Mouse (Mus musculus) embryonic facial prominence, embryonic 15.5 days (tissue): ENCODE results near the gene Serpinb6a. TPM values are rescaled to one million over a fixed set of nuclear protein-coding genes. Genes with fewer than 3 reads are reported as not detected.
A peak's percentile ranks its signal among the peaks of the same experiment; 100 is the strongest.

Source experiments
- ATAC-seq: fragments of 200-750 bp; cut with Nextera tagmentation; 2 replicates; pipeline ENCODE4 v1.8.0; 2017; ENCODE audit warnings: low read depth, moderate TSS enrichment; ENCODE audit not compliant: insufficient number of reproducible peaks, low FRiP score, low TSS enrichment
- H3K27ac ChIP-seq: fragments of 300-500 bp; sonication (generic); replicated peaks from 2 replicates; pipeline ENCODE4 v1.5.1; 2015; ENCODE audit warnings: mild to moderate bottlenecking, inconsistent platforms
- H3K27me3 ChIP-seq: fragments of 300-500 bp; sonication (generic); 2 replicates; pipeline ENCODE4 v1.6.1; 2015; ENCODE audit warnings: inconsistent platforms
- H3K36me3 ChIP-seq: fragments of 300-500 bp; sonication (generic); 2 replicates; pipeline ENCODE4 v1.6.1; 2015; ENCODE audit warnings: mild to moderate bottlenecking, inconsistent platforms
- H3K4me1 ChIP-seq: fragments of 300-500 bp; sonication (generic); 2 replicates; pipeline ENCODE4 v1.6.1; 2015; ENCODE audit warnings: inconsistent platforms
- H3K4me2 ChIP-seq: fragments of 300-500 bp; sonication (generic); replicated peaks from 2 replicates; pipeline ENCODE4 v1.6.1; 2015; ENCODE audit warnings: mild to moderate bottlenecking, inconsistent platforms
- H3K4me3 ChIP-seq: fragments of 300-500 bp; sonication (generic); replicated peaks from 2 replicates; pipeline ENCODE4 v1.5.1; 2015; ENCODE audit warnings: mild to moderate bottlenecking, inconsistent platforms
- H3K9ac ChIP-seq: fragments of 300-500 bp; sonication (generic); 2 replicates; pipeline ENCODE4 v1.6.1; 2015; ENCODE audit warnings: inconsistent platforms
- H3K9me3 ChIP-seq: fragments of 300-500 bp; sonication (generic); replicated peaks from 2 replicates; pipeline ENCODE4 v1.6.1; 2016; ENCODE audit warnings: inconsistent platforms
- WGBS: fragments of 180-500 bp; shearing (Covaris S2); methylation state at CpG from one replicate; pipeline ENCODE4 v1.1.7; 2015; 5-methylcytosine and 5-hydroxymethylcytosine counted together
- polyA plus RNA-seq: library from polyadenylated mRNA; unstranded; fragments of >200 nt; fragmentation: Nextera tagmentation; extraction: Ambion mirVana; gene quantifications from 2 replicates; pipeline ENCODE4 v1.2.1, GENCODE M21; 2015

Serpinb6a gene
- polyA plus RNA-seq, 1 experiment from 2014 or later = 74.4 TPM

DNA sequence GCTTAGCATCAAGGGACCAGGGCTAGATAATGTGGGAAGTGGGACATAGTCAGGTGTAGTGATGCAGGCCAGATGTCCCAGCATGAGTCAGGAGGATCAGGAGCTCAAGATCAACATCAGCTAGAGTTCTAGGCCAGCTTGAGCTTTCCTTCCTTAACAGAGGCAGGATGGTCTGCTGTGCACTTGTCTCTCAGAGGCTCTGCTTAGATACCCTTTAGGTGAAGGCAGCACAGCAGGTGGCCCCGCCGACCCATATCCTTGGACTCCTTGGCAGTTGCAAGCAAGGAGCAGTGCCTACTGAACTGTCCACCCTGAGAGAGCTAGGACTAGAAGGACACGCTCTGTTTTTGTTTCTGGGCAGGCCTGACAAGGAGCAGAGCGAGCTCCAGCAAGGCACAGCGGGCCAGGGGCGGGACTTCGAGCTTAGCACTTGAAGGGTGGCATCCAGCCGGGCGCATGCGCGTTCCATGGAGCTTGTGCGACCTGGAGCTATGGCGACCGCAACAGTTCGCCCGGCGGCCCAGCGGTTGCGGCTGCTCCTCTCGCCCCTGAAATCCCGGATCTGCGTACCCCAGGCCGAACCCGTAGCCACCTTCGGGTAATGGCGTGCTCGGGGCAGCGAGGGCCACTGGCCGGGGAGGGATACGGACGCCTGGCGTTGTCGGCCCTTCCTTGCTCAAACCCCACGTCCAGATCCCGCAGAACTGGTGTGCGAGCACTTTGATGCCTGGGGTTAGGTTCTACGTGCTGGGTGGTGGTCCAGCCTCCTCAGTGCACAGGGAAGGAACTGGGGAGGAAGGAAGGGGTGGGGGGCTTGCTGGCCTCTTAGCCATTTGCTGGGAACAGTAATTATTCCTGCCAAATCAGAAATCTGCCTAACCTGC, 34.8 kb upstream of the Serpinb6a start, which contains the start of gene Bphl:
TSS of gene Bphl (plus strand) at position 426 of the 884 bp plus-strand sequence.
- H3K9me3 ChIP-seq = no peaks in the 10 kb centered on the region
- peaks cover 12% of the 10 kb centered on the region for H3K4me1 ChIP-seq
- peak within 1 kb of the TSS; percentile 78 for H3K27ac ChIP-seq
- peaks cover 17% of the 10 kb centered on the region for H3K36me3 ChIP-seq
- under 1% methylated on average over 37 of the region's 37 CpGs for WGBS
- H3K4me3 ChIP-seq = peak within 1 kb of the TSS; percentile 62
- H3K9ac ChIP-seq = peak within 1 kb of the TSS; percentile 70
- H3K27me3 ChIP-seq = no peaks in the 10 kb centered on the region
- H3K4me2 ChIP-seq = peak within 1 kb of the TSS; percentile 65
- peak; percentile 91 for ATAC-seq

DNA sequence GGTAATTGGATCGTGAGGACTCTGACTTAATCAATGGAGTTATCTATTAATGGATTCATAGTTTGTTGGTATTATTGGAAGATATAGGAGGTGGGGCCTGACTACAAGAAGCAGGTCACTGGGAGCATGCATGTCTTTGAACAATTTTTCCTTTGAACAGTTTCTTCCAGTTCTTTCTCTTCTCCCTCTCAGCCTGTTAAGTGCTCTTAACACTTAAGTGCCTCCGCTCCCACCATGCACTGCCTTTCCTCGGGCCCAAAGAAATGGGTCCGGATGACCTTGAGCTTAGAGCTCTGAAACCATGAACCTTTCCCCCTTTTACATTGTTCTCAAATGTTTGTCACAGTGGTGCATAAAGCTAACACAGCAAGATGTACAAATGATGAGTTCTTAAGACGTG, 34.1 kb upstream of the Serpinb6a start:
- ATAC-seq = no peak

DNA sequence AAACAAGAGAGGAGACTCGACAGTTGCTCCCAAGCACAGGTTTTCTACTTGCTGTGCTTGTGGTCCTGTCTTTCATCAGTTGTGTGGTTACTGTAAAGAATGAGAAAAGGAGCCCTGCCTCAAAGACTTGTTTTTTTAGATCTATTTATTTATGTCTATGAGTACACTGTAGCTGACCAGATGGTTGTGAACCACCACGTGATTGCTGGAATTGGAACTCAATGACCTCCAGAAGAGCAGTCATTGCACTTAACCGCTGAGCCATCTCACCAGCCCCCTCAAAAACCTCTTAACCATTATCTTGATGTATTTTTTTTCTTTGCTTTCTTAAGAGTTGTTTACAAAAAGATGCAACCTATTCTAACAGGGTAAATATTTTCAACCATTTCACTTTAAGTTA, 32.8 kb upstream of the Serpinb6a start:
- no peak overlapping the region for H3K4me3 ChIP-seq
- H3K27me3 ChIP-seq = no peaks in the 10 kb centered on the region
- H3K4me2 ChIP-seq = no peak overlapping the region
- peaks cover 29% of the 10 kb centered on the region for H3K36me3 ChIP-seq
- no peak overlapping the region for H3K27ac ChIP-seq
- ATAC-seq = no peak
- 85% methylated on average over 3 of the region's 3 CpGs for WGBS
- H3K9me3 ChIP-seq = no peaks in the 10 kb centered on the region
- H3K4me1 ChIP-seq = peaks cover 12% of the 10 kb centered on the region
- no peak overlapping the region for H3K9ac ChIP-seq

More for the DNA sequence above, 34.1 kb upstream of the Serpinb6a start:
- Histone ChIP-seq H3K4me3 (no peak overlapping the region), H3K36me3 (peaks cover 19% of the 10 kb centered on the region), H3K9ac (no peak overlapping the region), H3K9me3 (no peaks in the 10 kb centered on the region), H3K27me3 (no peaks in the 10 kb centered on the region), H3K4me1 (peaks cover 12% of the 10 kb centered on the region), H3K4me2 (no peak overlapping the region), H3K27ac (peak overlapping the region; percentile 78)
- WGBS = 84% methylated on average over 5 of the region's 5 CpGs

DNA sequence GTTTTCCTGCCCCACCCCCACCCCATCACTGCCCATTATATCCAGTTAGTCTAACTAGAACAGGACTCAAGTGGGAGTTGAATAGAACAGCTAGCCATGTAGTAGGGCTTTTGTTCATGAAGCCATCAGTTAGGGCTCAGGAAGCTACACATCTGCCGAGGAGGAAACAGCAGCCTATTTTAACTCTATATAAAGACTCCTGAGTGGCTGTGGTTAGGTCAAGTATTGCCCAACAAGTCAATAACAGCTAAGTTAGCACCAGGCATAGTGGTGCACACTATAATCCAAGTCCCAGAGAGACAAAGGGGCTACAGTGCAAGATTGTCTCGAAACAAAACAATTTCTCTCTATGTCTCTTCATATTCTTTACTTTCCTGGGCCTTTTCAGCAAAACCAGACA, 29.4 kb upstream of the Serpinb6a start:
- H3K4me1 ChIP-seq = peaks cover under 1% of the 10 kb centered on the region
- no peak overlapping the region for H3K4me2 ChIP-seq
- H3K36me3 ChIP-seq = peaks cover 43% of the 10 kb centered on the region
- no peak overlapping the region for H3K4me3 ChIP-seq
- no peak for ATAC-seq
- H3K27ac ChIP-seq = no peak overlapping the region
- H3K27me3 ChIP-seq = no peaks in the 10 kb centered on the region
- no peak overlapping the region for H3K9ac ChIP-seq
- no peaks in the 10 kb centered on the region for H3K9me3 ChIP-seq
- WGBS = 81% methylated on average over 2 of the region's 2 CpGs

DNA sequence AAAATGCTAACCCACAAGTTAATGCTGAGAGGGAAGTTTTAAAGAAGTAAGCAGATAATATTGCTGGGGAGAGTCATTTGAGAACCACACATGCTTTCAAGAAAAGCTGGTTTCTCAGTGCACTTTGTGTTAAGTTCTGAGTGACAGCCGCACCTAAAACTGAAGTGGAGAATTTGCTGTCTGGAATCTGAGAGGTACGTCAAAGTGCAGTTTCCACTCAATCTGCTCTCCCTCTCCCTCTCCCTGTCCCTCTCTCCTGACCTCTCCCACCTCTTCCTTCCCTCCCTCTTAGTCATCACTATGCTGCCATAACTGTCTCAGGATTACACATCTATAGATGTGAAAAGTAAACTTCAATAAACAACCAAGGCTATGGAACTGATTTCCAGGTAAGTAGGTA, 19.4 kb upstream of the Serpinb6a start:
- 67% methylated on average over 2 of the region's 2 CpGs for WGBS
- no peaks in the 10 kb centered on the region for H3K4me1 ChIP-seq
- no peaks in the 10 kb centered on the region for H3K9me3 ChIP-seq
- no peaks in the 10 kb centered on the region for H3K27me3 ChIP-seq
- no peak overlapping the region for H3K4me3 ChIP-seq
- no peak for ATAC-seq
- peaks cover 47% of the 10 kb centered on the region for H3K36me3 ChIP-seq
- H3K4me2 ChIP-seq = no peak overlapping the region
- no peak overlapping the region for H3K9ac ChIP-seq
- H3K27ac ChIP-seq = no peak overlapping the region

DNA sequence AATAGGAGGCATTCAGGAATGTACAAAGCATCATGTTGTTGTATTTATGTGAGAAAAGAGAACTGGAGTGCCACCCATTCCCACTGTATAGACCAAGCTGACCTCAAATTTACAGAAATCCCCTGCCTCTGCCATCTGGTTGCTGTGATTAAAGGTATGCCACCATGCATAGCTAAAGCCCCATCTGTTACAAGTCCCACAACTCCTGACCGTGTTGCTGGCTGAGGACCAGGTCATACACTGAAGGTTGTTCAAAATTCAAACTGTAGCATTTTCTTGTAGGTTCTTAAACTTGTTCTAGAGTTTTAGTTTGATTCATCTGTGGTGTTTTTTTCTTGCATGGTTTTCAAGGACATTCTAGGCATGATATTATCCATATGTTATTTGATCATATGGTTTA, 15.9 kb upstream of the Serpinb6a start:
- Histone ChIP-seq H3K4me3 (no peak overlapping the region), H3K9me3 (no peaks in the 10 kb centered on the region), H3K9ac (no peak overlapping the region), H3K27me3 (no peaks in the 10 kb centered on the region), H3K36me3 (peaks cover 62% of the 10 kb centered on the region), H3K27ac (no peak overlapping the region), H3K4me1 (no peaks in the 10 kb centered on the region), H3K4me2 (no peak overlapping the region)
- WGBS = 81% methylated on average over 1 of the region's 1 CpGs
- ATAC-seq = no peak

DNA sequence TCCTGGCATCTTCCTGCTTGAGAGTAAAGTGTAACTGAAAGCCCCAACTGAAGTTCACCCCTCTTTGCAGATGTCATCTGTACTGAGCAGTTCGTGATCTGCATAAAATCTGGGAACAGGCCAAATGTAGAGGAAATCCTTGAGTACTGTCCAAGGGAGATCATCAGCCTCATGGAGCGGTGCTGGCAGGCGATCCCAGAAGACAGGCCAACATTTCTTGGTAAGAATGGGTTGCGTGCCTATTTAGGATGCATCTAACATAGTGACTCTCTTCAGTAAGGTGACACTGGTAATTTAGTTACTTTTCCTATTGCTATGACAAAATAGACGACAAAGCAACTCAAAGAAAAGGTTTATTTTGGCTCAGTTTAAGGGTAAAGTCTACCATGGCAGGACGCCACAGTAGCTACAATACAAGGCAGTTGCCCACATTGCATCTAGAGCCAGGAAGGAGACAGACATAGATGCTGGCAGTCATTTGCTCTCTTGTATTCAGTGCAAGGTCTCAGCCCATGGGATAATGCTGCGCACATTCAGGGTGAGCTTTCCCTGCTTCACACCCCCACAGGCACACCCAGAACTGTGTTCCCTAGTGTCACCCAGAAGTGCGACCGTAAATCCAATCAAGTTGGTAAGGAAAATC, 14.5 kb upstream of the Serpinb6a start:
- Histone ChIP-seq H3K27ac (no peak overlapping the region), H3K27me3 (no peaks in the 10 kb centered on the region), H3K9me3 (no peaks in the 10 kb centered on the region), H3K4me2 (no peak overlapping the region), H3K36me3 (peaks cover 59% of the 10 kb centered on the region), H3K9ac (no peak overlapping the region), H3K4me1 (no peaks in the 10 kb centered on the region), H3K4me3 (no peak overlapping the region)
- ATAC-seq = no peak
- WGBS = 92% methylated on average over 9 of the region's 9 CpGs

DNA sequence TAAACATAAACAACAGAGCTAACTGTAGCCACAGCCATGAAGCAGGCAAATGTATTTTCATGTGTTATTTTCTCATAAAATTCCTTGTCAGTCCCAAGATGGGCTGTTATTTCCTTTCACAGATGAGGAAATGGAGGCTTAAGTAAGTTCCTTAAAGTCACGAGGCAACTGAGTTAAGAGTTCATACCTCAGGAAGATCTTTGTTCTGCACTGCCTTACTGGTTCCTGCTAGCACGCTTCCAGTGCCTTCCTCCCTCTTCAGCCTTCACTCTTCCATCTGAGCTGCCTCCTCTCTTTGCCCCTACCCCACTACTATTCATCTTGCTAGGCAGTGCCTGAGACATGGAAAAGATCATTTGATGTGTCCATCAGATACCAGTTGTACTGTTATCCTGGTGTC, 4.6 kb upstream of the Serpinb6a start:
- H3K36me3 ChIP-seq = peaks cover 15% of the 10 kb centered on the region
- WGBS = 64% methylated on average over 2 of the region's 2 CpGs
- H3K4me1 ChIP-seq = peaks cover 5% of the 10 kb centered on the region; the same call in 1 of the 2 replicates
- H3K27ac ChIP-seq = no peak overlapping the region
- H3K4me2 ChIP-seq = no peak overlapping the region
- no peak overlapping the region for H3K9ac ChIP-seq
- no peaks in the 10 kb centered on the region for H3K9me3 ChIP-seq
- H3K4me3 ChIP-seq = no peak overlapping the region
- no peak for ATAC-seq
- H3K27me3 ChIP-seq = no peaks in the 10 kb centered on the region

DNA sequence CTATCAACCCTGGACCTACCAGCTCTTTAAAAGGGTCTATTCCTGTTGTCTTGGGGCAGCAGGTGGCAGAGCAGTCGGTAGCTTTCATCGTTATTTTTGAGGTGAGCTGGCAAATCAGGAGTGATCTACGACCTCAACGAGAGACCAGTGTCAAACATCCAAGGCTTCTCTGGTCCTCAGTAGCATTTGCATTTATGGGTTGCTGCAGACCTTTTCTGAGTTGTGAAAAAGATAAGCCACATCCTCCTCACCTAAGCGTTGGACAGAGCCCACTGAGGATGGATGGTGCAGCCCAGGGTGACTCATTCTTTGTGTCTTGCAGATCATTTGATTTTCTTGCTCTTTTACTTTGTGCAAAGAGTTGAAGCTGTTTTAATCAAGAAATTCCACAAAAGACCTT, 464 bp upstream of the Serpinb6a start:
- Histone ChIP-seq H3K9ac (peak overlapping the region; percentile 31), H3K4me2 (peak overlapping the region; percentile 78), H3K27me3 (no peaks in the 10 kb centered on the region), H3K4me3 (peak overlapping the region; percentile 99), H3K4me1 (peaks cover 9% of the 10 kb centered on the region; the same call in 1 of the 2 replicates), H3K27ac (0 out of 2 replicates have a peak overlapping the region, but pooled peaks have one; percentile 88), H3K36me3 (no peaks in the 10 kb centered on the region), H3K9me3 (no peaks in the 10 kb centered on the region)
- 10% methylated on average over 5 of the region's 5 CpGs for WGBS
- no peak for ATAC-seq

DNA sequence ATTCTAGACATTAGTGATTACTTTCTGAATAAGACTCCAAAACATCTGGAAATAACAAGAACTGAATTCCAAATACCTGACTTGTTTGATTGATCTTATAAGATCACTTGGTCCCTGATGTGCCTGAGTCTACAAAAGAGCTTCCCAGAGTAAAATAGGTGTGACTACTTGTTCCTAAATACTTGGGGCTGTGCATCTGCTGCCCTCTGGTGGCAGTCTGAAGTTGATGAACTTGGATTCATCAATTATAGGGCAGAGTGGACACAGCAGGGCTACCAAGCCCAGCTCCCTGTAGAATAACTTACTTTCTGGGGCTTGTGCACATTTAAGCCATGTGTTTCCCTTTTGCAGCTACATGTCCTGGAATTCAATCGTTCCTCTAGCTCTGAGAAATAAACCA, 7.4 kb downstream of the Serpinb6a start:
- no peaks in the 10 kb centered on the region for H3K9me3 ChIP-seq
- WGBS = 16% methylated on average over 1 of the region's 1 CpGs
- H3K9ac ChIP-seq = no peak overlapping the region
- H3K27me3 ChIP-seq = no peaks in the 10 kb centered on the region
- H3K27ac ChIP-seq = no peak overlapping the region
- 0 out of 2 replicates have a peak, but pooled peaks cover 2% of the 10 kb centered on the region for H3K36me3 ChIP-seq
- H3K4me2 ChIP-seq = no peak overlapping the region
- no peak overlapping the region for H3K4me3 ChIP-seq
- no peaks in the 10 kb centered on the region for H3K4me1 ChIP-seq
- ATAC-seq = no peak

DNA sequence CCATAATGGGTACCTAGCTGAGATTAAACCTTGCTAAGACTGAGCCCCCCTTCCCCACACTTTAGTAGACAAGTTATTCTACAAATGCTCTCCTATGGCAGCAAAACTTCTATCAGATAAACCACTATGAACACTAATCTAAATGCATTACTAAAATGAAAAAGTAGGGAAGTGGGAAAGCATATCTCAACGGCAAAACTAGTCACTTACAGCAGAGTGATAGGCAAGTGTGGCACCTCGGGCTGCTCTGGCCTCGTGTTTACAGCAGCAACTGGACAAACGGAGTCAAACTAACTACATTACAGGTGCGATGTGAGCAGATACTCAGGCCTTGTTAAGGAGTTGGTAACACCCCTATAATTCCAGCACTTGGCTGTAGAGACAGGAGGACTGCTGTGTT, 13.0 kb downstream of the Serpinb6a start:
- peaks cover 10% of the 10 kb centered on the region; the same call in 1 of the 2 replicates for H3K36me3 ChIP-seq
- 80% methylated on average over 5 of the region's 5 CpGs for WGBS
- no peak for ATAC-seq

More for the DNA sequence above, 13.0 kb downstream of the Serpinb6a start:
- Histone ChIP-seq H3K9ac (no peak overlapping the region), H3K9me3 (no peaks in the 10 kb centered on the region), H3K4me1 (no peaks in the 10 kb centered on the region), H3K4me2 (no peak overlapping the region), H3K27ac (no peak overlapping the region), H3K4me3 (no peak overlapping the region), H3K27me3 (no peaks in the 10 kb centered on the region)
